Mouse (Mus musculus) R1 (cell line): Measurements from ENCODE around the gene Cacna1s.

ENCODE experiments used
- DNase-seq: peaks from one replicate; pipeline ENCODE4 v3.0.0-alpha.2; 2018; ENCODE audit warnings: low read depth, low spot score

The Cacna1s gene

DNA sequence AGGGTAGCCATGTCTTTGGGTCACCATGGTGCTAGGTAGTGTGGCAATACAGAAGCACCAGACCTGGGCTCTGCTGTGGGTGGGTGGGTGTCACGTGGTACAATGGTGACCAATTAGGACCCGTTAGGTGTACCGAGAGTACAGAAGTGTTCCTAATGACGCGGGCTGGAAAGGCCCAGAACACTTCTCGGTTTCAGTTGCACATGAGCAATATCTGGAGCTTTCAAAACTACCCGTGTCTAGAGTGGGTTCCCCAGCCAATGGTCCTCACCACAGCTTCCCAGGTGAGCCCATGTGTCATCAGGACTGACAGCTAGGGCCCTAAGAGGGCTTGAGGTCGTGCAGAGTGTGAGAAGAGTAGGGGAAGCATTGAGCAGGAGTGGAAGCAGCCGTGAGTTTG is 64.5 kb downstream of the Cacna1s start:
- DNase-seq: no peak

DNA sequence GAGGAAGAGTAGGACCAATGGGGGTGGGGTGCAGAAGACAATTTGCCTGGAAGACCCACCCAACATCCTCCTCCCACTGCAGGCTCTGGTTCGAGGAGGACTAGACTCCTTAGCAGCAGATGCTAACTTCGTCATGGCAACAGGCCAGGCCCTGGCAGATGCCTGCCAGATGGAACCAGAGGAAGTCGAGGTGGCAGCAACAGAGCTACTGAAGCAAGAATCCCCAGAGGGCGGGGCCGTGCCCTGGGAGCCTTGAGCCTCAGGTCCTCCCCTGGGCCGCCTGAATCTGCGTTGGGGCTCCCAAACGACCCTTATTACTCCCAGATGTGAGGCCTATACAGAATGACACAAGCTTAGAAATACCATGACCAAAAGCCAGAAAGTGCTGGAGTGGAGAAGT is 66.3 kb downstream of the Cacna1s start:
- DNase-seq: no peak

GRCm38 (mm10) chr1:136119571-136120262 is 67.2 kb downstream of the Cacna1s start:
- no peak for DNase-seq

- DNase-seq: no peak
These were observed 67.7 kb downstream of the Cacna1s start for GRCm38 (mm10) chr1:136120263-136120603.

GRCm38 (mm10) chr1:136120785-136121184 is 68.2 kb downstream of the Cacna1s start:
- DNase-seq: peak; percentile 34

- DNase-seq: no peak
These were observed 69.5 kb downstream of the Cacna1s start for GRCm38 (mm10) chr1:136122030-136122429.

- no peak for DNase-seq
These were observed 73.7 kb downstream of the Cacna1s start for GRCm38 (mm10) chr1:136126159-136126765.

DNA sequence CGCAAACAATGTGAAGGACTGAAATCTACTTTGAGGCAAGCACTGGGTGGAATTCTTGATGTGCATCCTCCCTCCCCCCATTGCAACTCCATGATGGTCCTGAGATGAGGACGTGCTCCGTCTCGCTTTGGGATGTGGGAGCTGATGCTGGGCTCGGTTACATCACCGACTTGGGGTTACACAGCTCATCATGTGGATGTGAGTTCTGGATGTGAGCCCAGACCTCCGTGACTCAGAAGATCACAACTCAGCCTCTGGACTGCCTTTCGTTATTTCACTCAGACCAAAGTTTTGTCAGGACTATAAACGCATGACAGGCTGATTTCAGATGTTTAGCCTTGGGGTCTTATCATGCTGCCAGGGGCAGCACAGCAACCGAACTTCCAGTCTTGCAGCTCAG is 74.3 kb downstream of the Cacna1s start:
- DNase-seq: no peak

- DNase-seq: no peak
These were observed 75.3 kb downstream of the Cacna1s start for GRCm38 (mm10) chr1:136127856-136128255.

DNA sequence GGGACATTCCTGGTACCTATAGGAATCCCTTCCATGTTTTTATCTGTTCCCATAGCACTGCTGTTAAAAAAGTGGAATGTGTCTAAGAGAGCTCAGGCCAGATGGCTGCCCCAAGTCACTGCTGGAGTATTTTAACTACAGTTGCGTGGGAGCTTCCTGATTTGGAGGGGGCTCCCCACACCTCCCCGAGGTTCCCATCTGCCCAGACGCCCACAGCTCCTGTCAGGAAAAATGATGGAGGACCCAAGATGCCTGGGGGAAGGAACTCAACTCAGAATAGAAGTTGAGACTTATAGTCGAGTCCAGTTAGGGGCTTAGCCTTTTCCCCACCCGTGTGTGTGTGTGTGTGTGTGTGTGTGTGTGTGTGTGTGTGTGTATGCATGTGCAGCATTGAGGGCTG is 75.9 kb downstream of the Cacna1s start:
- no peak for DNase-seq

DNA sequence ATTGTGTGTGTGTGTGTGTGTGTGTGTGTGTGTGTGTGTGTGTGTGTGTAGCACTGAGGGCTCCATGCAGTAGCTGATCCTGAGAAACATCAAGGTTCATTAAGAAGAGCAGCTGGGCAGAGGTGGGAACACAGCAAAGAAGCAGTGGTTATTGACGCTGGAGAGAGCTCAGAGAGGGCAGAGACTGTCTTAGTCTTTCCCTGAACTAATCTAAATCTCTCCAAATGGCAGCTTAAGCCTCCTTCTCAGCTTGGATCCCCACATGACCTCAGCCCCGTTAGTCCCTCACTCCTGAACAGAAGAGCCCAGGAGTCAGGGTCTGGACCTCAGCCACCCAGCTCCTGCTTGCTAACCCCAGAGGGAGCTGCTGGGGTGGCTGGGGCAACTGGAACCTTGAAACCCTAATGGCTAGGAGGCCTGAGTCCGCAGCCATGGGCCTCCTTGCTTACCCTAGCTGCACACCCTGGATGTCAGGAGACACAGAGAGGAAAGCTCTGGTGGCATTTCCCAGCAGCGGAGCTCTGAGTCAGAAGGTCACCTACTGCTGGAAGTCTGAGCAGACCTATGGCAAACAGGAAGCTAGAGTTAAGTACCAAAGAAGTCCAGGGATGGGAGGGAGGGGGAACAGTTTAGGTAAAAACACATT is 76.5 kb downstream of the Cacna1s start:
- no peak for DNase-seq

DNA sequence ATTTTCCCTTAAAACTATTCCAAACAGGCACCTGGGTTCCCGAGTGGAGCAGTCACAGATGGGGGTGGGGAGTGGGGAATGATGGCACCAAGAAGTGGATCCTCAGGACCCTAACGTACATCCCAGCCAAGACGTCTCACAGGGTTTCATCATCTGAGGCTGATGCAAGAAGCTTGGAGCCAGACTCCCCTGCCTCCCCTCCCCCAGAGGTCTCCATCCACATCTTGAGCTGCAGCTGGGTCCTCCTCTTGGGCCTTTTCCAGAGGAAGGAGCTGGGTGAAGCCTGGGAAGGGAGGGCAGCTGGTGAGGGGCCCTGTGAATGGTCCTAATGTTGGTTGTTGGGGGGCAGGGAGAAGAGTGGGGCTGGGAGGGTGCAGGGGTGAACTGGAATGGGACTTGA is 77.6 kb downstream of the Cacna1s start:
- no peak for DNase-seq

- peak; percentile 93 for DNase-seq
These were observed 78.5 kb downstream of the Cacna1s start, which contains the start of gene Kif21b for GRCm38 (mm10) chr1:136130951-136131558. Gene Kif21b (plus strand): TSS chr1:136131389.

- DNase-seq: no peak
These were observed 79.2 kb downstream of the Cacna1s start for GRCm38 (mm10) chr1:136131603-136132291.

DNA sequence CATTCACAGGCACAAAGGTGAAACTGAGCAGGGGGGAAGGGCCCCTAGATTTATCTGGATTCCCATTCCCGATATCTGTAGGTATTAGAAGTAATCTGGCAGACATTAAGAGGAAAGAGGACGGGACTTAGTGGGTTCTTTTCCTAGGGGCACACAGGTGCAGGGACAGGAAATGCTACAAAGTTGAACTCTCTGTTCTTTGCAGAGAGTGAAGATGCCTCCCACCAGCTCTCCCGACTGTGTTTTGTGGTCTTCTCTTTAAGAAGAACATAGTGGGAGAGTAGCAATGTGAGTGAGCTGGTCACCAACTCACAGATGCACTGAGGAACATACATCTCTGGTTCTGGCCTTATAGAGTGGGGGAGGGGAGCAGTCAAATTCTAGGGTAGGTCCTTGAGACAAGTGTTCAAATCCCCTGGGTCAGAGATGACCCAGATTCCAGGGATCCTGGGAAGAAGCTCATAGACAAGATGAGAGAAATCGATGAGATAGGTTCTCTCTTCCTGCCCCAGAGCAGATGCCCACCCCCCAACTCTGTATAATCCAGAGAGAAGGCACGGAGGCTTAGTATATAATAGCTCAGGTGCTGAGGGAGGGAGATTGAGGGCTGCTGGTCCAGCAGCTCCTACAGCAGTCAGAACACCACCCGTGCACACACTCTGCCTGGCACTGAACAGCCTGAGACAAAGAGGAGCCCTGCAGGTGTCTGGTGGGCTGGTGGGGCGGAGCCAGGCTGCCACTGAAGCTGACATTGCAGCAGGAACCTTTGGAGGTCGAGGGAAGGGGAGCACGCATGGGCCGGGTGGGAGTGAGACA is 80.0 kb downstream of the Cacna1s start:
- DNase-seq: no peak

- DNase-seq: no peak
These were observed 81.2 kb downstream of the Cacna1s start for GRCm38 (mm10) chr1:136133570-136134240.

DNA sequence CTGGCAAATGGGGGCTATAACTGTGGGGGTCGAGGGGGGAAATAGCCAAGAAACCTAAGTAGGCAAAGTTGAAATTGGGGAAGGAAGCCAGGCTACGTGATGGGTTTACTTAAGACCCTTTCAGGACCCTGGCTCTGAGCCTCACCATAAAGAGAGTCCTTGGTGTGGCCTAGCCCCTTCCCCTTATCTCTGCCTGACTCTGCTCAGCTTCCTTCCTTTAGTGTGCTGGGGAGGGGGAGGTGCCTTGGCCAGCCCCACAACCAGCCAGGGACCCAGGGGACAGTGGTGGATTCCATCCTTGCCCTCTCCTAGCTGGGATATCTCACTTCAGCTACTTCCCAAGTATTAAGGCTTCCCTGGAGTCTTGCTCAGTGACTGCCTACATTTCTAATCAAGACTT is 82.0 kb downstream of the Cacna1s start:
- DNase-seq: no peak

DNA sequence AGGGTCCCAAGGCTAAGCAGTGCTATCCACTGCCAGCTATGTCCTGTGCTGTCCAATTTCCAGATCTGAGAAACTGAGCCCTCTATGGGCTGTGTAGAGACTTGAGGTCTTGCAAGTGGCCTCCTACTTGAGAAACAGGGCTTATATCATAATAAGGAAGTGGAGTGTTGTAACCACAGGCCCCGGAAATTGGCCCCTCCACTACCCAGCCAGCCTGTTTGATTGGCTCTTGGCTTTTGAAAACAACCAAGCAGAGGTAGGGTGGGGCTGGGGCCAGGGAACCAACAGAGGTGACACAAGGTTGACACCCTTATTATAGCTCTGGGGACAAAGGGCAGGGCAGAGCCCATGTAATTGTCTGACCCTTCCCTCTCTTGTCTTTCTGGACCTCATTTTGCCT is 82.5 kb downstream of the Cacna1s start:
- no peak for DNase-seq

DNA sequence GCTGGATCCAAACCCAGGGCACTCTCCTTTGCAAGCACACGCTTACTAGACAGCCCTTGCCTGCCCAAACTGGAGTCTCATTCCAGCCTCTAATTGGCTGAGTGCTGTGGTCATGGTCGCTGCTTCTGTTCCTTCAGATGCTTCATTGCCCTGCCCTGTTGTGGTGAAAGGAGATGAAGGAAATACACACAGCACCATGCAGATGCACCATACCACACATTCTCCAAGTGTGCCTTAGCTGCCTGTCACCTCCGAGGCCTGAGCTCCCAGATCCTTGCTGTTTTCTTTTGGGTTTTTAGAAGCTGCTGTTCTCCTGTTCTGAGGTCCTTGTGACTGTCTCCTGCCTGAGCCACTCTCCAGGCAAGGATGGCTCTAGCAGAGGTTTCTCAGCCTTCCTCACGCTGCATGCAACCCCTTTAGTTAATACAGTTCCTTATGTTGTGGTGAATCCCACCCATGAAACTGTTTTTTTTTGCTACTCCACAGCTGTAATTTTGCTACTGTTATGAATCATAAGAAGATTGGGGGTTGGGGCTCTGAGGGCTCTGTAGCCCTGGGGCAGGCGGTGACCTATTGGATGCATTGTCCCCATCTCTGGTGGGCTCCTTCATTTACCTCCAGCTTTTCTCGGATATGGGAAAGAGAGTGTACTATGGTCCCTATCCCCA is 83.4 kb downstream of the Cacna1s start:
- no peak for DNase-seq

DNA sequence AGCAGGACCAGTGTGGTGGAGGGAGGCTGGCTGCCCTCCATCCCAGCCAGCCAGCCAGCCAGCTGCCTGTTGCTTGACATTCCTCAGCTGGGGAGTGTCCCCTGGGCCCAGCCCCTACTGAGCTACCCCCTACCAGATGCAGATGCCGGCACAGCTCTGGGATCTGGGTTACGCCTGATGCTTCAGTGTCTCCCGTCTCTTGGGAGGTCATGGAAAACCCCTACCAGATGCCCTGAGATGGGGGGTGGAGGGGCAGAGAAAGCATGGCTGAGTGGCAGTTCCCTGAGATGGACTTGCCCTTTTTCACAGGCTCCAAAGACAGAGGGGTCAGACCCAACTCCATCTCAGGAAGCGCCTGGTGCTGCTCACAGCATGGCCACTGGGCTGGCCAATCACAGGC is 84.0 kb downstream of the Cacna1s start:
- no peak for DNase-seq
